1 mouse cellular context compared by ENCODE assay signal in the genomic region with DNA sequence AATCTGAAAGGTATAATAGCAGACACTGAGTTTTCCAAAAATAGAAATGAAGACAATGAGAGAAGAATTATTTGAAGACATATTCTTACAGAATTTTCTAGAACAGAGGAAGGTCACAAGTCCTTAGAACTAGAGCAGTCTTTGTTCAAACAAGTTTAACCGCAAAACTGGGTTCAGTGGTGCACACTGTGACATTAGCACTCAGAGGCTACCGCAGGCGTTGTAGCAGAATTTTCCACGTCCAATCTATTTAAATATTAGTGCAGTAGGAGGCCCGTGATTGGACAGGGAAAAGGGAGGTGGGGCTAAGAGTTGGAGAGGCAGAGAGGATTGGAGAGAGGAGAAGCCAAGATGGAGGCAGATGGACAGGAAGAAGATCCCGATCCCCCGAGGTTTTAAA.
TF ChIP-seq lines count a peak whose summit lies in the region.

No protein-coding gene starts in this region.

TF ChIP-seq in CH12.LX, 34 proteins besides CTCF, POLR2A, EP300 and RAD21 (continued from another document):
- TF ChIP-seq MAZ (IDR thresholded peaks at IDR 0.05; ENCODE audit: low read depth, low read length) (no peak), POLR2AphosphoS2 (IDR thresholded peaks at IDR 0.05; ENCODE audit: low read depth, low read length) (no peak), MAFK (IDR thresholded peaks at IDR 0.05; ENCODE audit: insufficient replicate concordance, low read length) (no peak), USF1 (IDR thresholded peaks at IDR 0.05; ENCODE audit: low read depth, low read length) (no peak), SMC3 (IDR thresholded peaks at IDR 0.05; ENCODE audit: low read depth, low read length) (no peak), ETS1 (conservative IDR thresholded peaks at IDR 0.05; ENCODE audit: low read depth, low read length) (no peak), JUND (conservative IDR thresholded peaks at IDR 0.05; ENCODE audit: low read depth, low read length) (peak; percentile 42; the same call in 1 of the 2 replicates), MAX (IDR thresholded peaks at IDR 0.05; ENCODE audit: low read length) (peak; percentile 35; the same call in 1 of the 2 replicates), TBP (conservative IDR thresholded peaks at IDR 0.05; ENCODE audit: low read depth, low read length) (no peak), ZNF384 (IDR thresholded peaks at IDR 0.05; ENCODE audit: low read depth, low read length) (no peak), PAX5 (IDR thresholded peaks at IDR 0.05; ENCODE audit: low read length) (no peak), ELF1 (IDR thresholded peaks at IDR 0.05; ENCODE audit: low read depth, low read length) (peak; percentile 49), NELFE (IDR thresholded peaks at IDR 0.05; ENCODE audit: low read depth, low read length) (peak; percentile 72), BHLHE40 (IDR thresholded peaks at IDR 0.05; ENCODE audit: low read depth, low read length) (0 out of 2 replicates have a peak, but pooled peaks have one; percentile 22), ZC3H11A (IDR thresholded peaks at IDR 0.05; ENCODE audit: low read depth, low read length) (no peak)
